Mouse (Mus musculus) kidney, adult 2 months (tissue): ENCODE data around the gene Slc24a3. TPM values are rescaled to one million over a fixed set of nuclear protein-coding genes. Genes with fewer than 3 reads are reported as not detected.

Source experiments
- DNase-seq: peaks from one replicate; pipeline ENCODE4 v3.0.0; 2021
- H3K27ac ChIP-seq: fragments of 200-500 bp; 2 replicates; pipeline ENCODE4 v1.5.1; 2012; ENCODE audit warnings: low read depth, low read length, control low read depth, inconsistent platforms; ENCODE audit not compliant: insufficient read depth
- H3K27me3 ChIP-seq: fragments of 200-500 bp; replicated peaks from 2 replicates; pipeline ENCODE4 v1.6.1; 2012; ENCODE audit warnings: mild to moderate bottlenecking, moderate library complexity, low read length, inconsistent platforms; ENCODE audit not compliant: control insufficient read depth, insufficient read depth
- H3K36me3 ChIP-seq: fragments of 200-500 bp; 2 replicates; pipeline ENCODE4 v1.6.1; 2012; ENCODE audit warnings: mild to moderate bottlenecking, moderate library complexity, low read length, inconsistent platforms; ENCODE audit not compliant: control insufficient read depth, insufficient read depth
- H3K4me1 ChIP-seq: fragments of 200-500 bp; 2 replicates; pipeline ENCODE4 v1.6.1; 2011; ENCODE audit warnings: low read length; ENCODE audit not compliant: control insufficient read depth, insufficient read depth
- H3K4me3 ChIP-seq: fragments of 200-500 bp; 2 replicates; pipeline ENCODE4 v1.5.1; 2011; ENCODE audit warnings: mild to moderate bottlenecking, low read depth, low read length, control low read depth; ENCODE audit not compliant: insufficient read depth
- CTCF ChIP-seq: fragments of 200-500 bp; conservative IDR thresholded peaks from 2 replicates; pipeline ENCODE4 v1.5.1; 2011; ENCODE audit warnings: low read depth, mild to moderate bottlenecking, control low read depth, low read length, moderate library complexity, mixed read lengths; ENCODE audit not compliant: insufficient read depth, insufficient read length
- POLR2A ChIP-seq: fragments of 200-500 bp; IDR thresholded peaks from one replicate; pipeline ENCODE4 v1.6.1; 2011; ENCODE audit warnings: low read depth, low read length, control low read depth
- WGBS: fragments of 180-500 bp; shearing (Covaris S2); methylation state at CpG from one replicate; pipeline ENCODE4 v1.1.7; 2018; 5-methylcytosine and 5-hydroxymethylcytosine counted together
- polyA plus RNA-seq: library from polyadenylated mRNA; depleted of rRNA; stranded (reverse); fragments of >200 nt; gene quantifications from 2 replicates; pipeline ENCODE4 v1.2.3, GENCODE M21; 2012; rRNA removed

The Slc24a3 gene
- polyA plus RNA-seq = 3.4 and 3.7 TPM in 2 replicates

- DNase-seq = peak; percentile 83
- H3K36me3 ChIP-seq = no peaks in the 10 kb centered on the region
- peak within 1 kb of the TSS; percentile 66 for H3K4me3 ChIP-seq
- H3K4me1 ChIP-seq = peaks cover 5% of the 10 kb centered on the region; the same call in 1 of the 2 replicates
- TF ChIP-seq POLR2A = no peak
- peak; percentile 55 for TF ChIP-seq CTCF
- under 1% methylated on average over 89 of the region's 100 CpGs for WGBS
- no peak within 1 kb of the TSS for H3K27ac ChIP-seq
- no peaks in the 10 kb centered on the region for H3K27me3 ChIP-seq
Observed at GRCm38 (mm10) chr2:145167664-145168360, at the start of gene Slc24a3. Gene Slc24a3 (plus strand): TSS chr2:145167754.

GRCm38 (mm10) chr2:145117762-145118161 is 49.8 kb upstream of the Slc24a3 start:
- Histone ChIP-seq H3K4me1 (no peaks in the 10 kb centered on the region), H3K27me3 (no peaks in the 10 kb centered on the region), H3K36me3 (no peaks in the 10 kb centered on the region), H3K4me3 (no peak overlapping the region), H3K27ac (no peak overlapping the region)
- DNase-seq = no peak
- 73% methylated on average over 5 of the region's 5 CpGs for WGBS
- TF ChIP-seq POLR2A (no peak), CTCF (no peak)

GRCm38 (mm10) chr2:145127747-145128146 is 39.8 kb upstream of the Slc24a3 start:
- H3K27me3 ChIP-seq = no peaks in the 10 kb centered on the region
- H3K27ac ChIP-seq = no peak overlapping the region
- WGBS = 80% methylated on average over 3 of the region's 3 CpGs
- DNase-seq = no peak
- H3K4me3 ChIP-seq = no peak overlapping the region
- TF ChIP-seq CTCF (no peak), POLR2A (no peak)
- no peaks in the 10 kb centered on the region for H3K36me3 ChIP-seq
- H3K4me1 ChIP-seq = no peaks in the 10 kb centered on the region

- no peak overlapping the region for H3K27ac ChIP-seq
- 58% methylated on average over 4 of the region's 4 CpGs for WGBS
- no peaks in the 10 kb centered on the region for H3K36me3 ChIP-seq
- no peak overlapping the region for H3K4me3 ChIP-seq
- no peaks in the 10 kb centered on the region for H3K4me1 ChIP-seq
- H3K27me3 ChIP-seq = no peaks in the 10 kb centered on the region
- no peak for TF ChIP-seq CTCF
- no peak for TF ChIP-seq POLR2A
- no peak for DNase-seq
Observed at GRCm38 (mm10) chr2:145136625-145137291, 30.8 kb upstream of the Slc24a3 start.

GRCm38 (mm10) chr2:145150407-145150806 is 17.1 kb upstream of the Slc24a3 start:
- no peak for DNase-seq
- no peaks in the 10 kb centered on the region for H3K4me1 ChIP-seq
- WGBS = 71% methylated on average over 1 of the region's 1 CpGs
- no peak overlapping the region for H3K4me3 ChIP-seq
- no peaks in the 10 kb centered on the region for H3K36me3 ChIP-seq
- no peak overlapping the region for H3K27ac ChIP-seq
- no peaks in the 10 kb centered on the region for H3K27me3 ChIP-seq
- TF ChIP-seq CTCF (no peak), POLR2A (no peak)

- Histone ChIP-seq H3K27ac (no peak overlapping the region), H3K36me3 (no peaks in the 10 kb centered on the region), H3K4me1 (no peaks in the 10 kb centered on the region), H3K27me3 (no peaks in the 10 kb centered on the region), H3K4me3 (no peak overlapping the region)
- TF ChIP-seq CTCF (no peak), POLR2A (no peak)
- 82% methylated on average over 3 of the region's 3 CpGs for WGBS
- no peak for DNase-seq
Observed at GRCm38 (mm10) chr2:145150821-145151220, 16.7 kb upstream of the Slc24a3 start.

- Histone ChIP-seq H3K27ac (no peak overlapping the region), H3K4me3 (no peak overlapping the region), H3K27me3 (no peaks in the 10 kb centered on the region), H3K36me3 (no peaks in the 10 kb centered on the region), H3K4me1 (no peaks in the 10 kb centered on the region)
- 86% methylated on average over 1 of the region's 1 CpGs for WGBS
- DNase-seq = no peak
- TF ChIP-seq CTCF (no peak), POLR2A (no peak)
Observed at GRCm38 (mm10) chr2:145152281-145152680, 15.3 kb upstream of the Slc24a3 start.
